Mouse (Mus musculus): ENCODE data around the gene a. TPM values are rescaled to one million over a fixed set of nuclear protein-coding genes. Genes with fewer than 3 reads are reported as not detected.
A peak's percentile ranks its signal among the peaks of the same experiment; 100 is the strongest.

a gene
- polyA plus RNA-seq (2014; fragmentation: Nextera tagmentation; extraction: Ambion mirVana), result 13.8 and 17.7 TPM in 2 replicates

DNA sequence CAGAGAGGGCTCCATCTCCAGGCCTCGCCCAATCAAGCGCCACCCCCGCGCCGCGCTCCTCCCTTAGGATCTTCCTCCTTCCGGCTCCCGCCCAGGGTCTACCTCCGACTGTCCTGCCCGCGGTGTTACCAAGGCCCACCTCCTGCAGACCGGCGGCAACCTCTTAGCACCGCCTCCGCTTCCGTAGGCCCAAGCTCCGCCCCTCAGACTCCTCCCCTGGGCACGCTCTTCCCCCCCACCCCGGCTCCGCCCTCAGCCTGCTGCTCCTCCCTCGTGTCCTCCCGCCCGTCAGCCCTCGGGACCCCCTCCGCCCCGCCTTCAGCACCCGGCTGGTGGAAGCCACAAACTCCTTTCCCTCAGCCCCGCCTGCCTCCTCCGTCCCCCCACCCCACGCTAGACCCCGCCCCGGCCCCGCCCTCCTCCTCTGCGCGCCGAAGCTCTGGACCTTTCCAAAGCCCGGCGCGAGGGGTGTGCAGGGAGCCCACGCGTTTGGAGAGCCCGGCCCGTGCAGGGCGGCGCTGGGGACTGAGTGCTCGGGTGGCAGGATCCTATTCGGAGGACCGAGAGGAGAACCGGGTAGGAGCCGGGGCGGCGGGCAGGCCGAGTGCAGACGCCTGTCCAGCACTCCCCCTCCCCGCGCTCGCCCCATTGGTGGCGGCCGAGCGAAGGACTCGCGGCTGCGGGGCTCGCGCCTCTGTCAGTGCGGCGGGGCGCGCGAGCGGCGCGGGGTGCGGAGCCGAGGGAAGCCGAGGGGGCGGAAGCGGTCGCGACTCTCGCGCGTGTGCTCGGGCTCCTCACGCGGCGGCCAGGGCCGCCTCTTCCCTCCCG is at the start of gene a, which contains the start of gene Raly:
Gene a (plus strand): TSS at position 747 of the 828 bp plus-strand sequence.
Gene Raly (plus strand): TSS at position 441 of the 828 bp plus-strand sequence.
- peak; percentile 99 for DNase-seq (ENCODE audit: low spot score)
- Histone ChIP-seq H3K36me3 (ENCODE audit: control insufficient read depth, insufficient read depth, low read length) (no peaks in the 10 kb centered on the region), H3K4me1 (ENCODE audit: control insufficient read depth, insufficient read depth, low read length) (peaks cover 8% of the 10 kb centered on the region), H3K4me2 (ENCODE audit: low read depth, severe bottlenecking) (peak within 1 kb of the TSS; percentile 77), H3K4me3 (ENCODE audit: low read depth, low read length) (peak within 1 kb of the TSS; percentile 99), H3K9me3 (ENCODE audit: control insufficient read depth, low read length) (no peaks in the 10 kb centered on the region), H3K27me3 (ENCODE audit: control insufficient read depth, insufficient read depth, low read length) (no peaks in the 10 kb centered on the region), H3K9ac (ENCODE audit: low read length) (peak within 1 kb of the TSS; percentile 99), H3K27ac (replicated peaks; ENCODE audit: low read depth, low read length) (peak within 1 kb of the TSS; percentile 96)
- ATAC-seq (ENCODE audit: insufficient number of reproducible peaks, low FRiP score, low TSS enrichment, low read depth), result peak; percentile 96
- WGBS, result under 1% methylated on average over 81 of the region's 89 CpGs

DNA sequence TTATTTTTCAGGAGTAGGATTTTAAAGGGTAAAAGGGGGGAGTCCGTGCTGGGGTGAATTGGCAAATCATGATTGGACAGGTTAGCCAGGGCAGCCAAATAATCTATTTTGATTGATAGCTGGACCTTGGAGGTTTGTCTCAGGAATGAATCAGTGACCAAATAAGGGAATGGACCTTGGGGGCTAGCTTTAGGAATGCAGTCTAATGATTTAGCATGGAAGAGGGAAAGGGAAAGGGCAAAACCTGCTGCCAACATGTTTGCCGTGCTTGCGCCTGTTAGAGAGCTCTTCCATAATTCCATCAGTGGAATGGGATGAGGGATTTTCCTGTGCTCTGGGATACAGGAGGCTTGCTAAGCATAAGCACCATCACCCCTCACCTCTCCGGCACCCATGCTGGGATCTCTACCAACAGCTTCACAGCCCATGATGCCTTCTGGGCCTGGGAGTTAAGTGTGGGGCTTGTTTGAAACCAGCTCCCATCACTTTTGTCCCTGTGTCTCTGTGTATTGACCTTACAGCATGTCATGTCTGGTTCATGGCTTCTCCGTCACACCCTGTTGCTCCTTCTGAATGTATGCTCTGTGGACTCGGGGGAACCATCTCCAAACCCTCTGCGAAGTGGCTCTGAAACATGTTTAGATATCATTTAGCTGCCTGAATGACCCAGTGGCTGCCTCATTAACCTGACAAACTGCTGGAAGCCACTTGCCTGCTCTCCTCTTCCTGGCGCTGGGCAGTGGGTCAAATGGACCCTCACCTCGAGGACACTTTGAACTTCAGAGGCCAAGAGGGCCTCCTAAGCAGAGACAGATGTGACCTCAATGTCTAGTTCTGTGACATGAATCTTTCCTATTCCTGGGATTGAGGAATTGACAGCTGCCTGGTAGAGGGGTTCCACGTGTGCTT is 48.0 kb upstream of the a start:
- 45% methylated on average over 10 of the region's 10 CpGs for WGBS
- H3K4me2 ChIP-seq (ENCODE audit: low read depth, severe bottlenecking), result no peak overlapping the region
- H3K27me3 ChIP-seq (ENCODE audit: control insufficient read depth, insufficient read depth, low read length), result no peaks in the 10 kb centered on the region
- ATAC-seq (ENCODE audit: insufficient number of reproducible peaks, low FRiP score, low TSS enrichment, low read depth) (no peak), DNase-seq (ENCODE audit: low spot score) (no peak)
- no peaks in the 10 kb centered on the region for H3K36me3 ChIP-seq (ENCODE audit: control insufficient read depth, insufficient read depth, low read length)
- H3K9me3 ChIP-seq (ENCODE audit: control insufficient read depth, low read length), result no peaks in the 10 kb centered on the region
- no peak overlapping the region for H3K27ac ChIP-seq (replicated peaks; ENCODE audit: low read depth, low read length)
- H3K4me3 ChIP-seq (ENCODE audit: low read depth, low read length), result no peak overlapping the region
- H3K9ac ChIP-seq (ENCODE audit: low read length), result no peak overlapping the region
- no peaks in the 10 kb centered on the region for H3K4me1 ChIP-seq (ENCODE audit: control insufficient read depth, insufficient read depth, low read length)

DNA sequence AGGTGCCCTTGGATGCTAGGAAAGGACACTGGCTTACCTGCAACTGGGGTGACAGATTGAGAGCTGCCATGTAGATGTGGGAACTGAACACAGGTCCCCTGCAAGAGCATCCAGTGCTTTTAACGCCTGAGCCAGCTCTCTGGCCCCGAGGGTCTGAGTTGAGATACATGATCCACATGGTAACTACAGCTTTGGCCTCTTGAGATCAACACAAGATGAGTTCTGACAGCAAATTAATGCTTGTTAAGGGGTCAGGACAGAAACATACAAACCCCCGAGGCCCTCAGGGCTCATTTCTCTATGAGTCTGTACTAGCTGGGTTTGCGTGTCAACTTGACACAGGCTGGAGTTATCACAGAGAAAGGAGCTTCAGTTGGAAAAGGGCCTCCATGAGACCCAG is 47.3 kb upstream of the a start:
- no peaks in the 10 kb centered on the region for H3K27me3 ChIP-seq (ENCODE audit: control insufficient read depth, insufficient read depth, low read length)
- 56% methylated on average over 4 of the region's 4 CpGs for WGBS
- no peaks in the 10 kb centered on the region for H3K9me3 ChIP-seq (ENCODE audit: control insufficient read depth, low read length)
- no peak overlapping the region for H3K9ac ChIP-seq (ENCODE audit: low read length)
- ATAC-seq (ENCODE audit: insufficient number of reproducible peaks, low FRiP score, low TSS enrichment, low read depth), result no peak
- no peak overlapping the region for H3K4me2 ChIP-seq (ENCODE audit: low read depth, severe bottlenecking)
- no peaks in the 10 kb centered on the region for H3K36me3 ChIP-seq (ENCODE audit: control insufficient read depth, insufficient read depth, low read length)
- H3K4me1 ChIP-seq (ENCODE audit: control insufficient read depth, insufficient read depth, low read length), result no peaks in the 10 kb centered on the region
- DNase-seq (ENCODE audit: low spot score), result no peak
- no peak overlapping the region for H3K4me3 ChIP-seq (ENCODE audit: low read depth, low read length)
- H3K27ac ChIP-seq (replicated peaks; ENCODE audit: low read depth, low read length), result no peak overlapping the region

DNA sequence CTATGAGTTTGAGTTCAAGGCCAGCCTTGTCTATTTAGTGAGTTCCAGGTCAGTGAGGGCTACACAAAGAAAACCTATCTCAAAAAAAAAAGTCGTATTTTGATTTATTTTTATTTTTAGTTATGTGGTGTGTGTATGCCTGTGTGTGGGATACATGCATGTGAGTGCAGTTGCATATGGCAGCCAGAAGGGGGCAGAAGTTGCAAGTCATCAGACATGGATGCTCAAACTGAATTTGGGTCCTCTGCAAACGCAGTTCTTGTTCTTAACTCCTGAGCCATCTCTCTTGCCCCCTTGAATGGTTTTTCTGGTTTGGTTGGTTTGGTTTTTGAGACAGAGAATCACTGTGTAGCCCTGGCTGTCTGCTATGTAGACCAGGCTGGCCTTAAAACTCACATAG is 42.8 kb upstream of the a start:
- H3K27ac ChIP-seq (replicated peaks; ENCODE audit: low read depth, low read length), result no peak overlapping the region
- peaks cover 4% of the 10 kb centered on the region; the same call in 1 of the 2 replicates for H3K4me1 ChIP-seq (ENCODE audit: control insufficient read depth, insufficient read depth, low read length)
- ATAC-seq (ENCODE audit: insufficient number of reproducible peaks, low FRiP score, low TSS enrichment, low read depth) (no peak), DNase-seq (ENCODE audit: low spot score) (no peak)
- H3K4me3 ChIP-seq (ENCODE audit: low read depth, low read length), result no peak overlapping the region
- 92% methylated on average over 2 of the region's 2 CpGs for WGBS
- H3K9ac ChIP-seq (ENCODE audit: low read length), result no peak overlapping the region
- no peaks in the 10 kb centered on the region for H3K36me3 ChIP-seq (ENCODE audit: control insufficient read depth, insufficient read depth, low read length)
- H3K4me2 ChIP-seq (ENCODE audit: low read depth, severe bottlenecking), result no peak overlapping the region
- H3K9me3 ChIP-seq (ENCODE audit: control insufficient read depth, low read length), result no peaks in the 10 kb centered on the region
- H3K27me3 ChIP-seq (ENCODE audit: control insufficient read depth, insufficient read depth, low read length), result no peaks in the 10 kb centered on the region

DNA sequence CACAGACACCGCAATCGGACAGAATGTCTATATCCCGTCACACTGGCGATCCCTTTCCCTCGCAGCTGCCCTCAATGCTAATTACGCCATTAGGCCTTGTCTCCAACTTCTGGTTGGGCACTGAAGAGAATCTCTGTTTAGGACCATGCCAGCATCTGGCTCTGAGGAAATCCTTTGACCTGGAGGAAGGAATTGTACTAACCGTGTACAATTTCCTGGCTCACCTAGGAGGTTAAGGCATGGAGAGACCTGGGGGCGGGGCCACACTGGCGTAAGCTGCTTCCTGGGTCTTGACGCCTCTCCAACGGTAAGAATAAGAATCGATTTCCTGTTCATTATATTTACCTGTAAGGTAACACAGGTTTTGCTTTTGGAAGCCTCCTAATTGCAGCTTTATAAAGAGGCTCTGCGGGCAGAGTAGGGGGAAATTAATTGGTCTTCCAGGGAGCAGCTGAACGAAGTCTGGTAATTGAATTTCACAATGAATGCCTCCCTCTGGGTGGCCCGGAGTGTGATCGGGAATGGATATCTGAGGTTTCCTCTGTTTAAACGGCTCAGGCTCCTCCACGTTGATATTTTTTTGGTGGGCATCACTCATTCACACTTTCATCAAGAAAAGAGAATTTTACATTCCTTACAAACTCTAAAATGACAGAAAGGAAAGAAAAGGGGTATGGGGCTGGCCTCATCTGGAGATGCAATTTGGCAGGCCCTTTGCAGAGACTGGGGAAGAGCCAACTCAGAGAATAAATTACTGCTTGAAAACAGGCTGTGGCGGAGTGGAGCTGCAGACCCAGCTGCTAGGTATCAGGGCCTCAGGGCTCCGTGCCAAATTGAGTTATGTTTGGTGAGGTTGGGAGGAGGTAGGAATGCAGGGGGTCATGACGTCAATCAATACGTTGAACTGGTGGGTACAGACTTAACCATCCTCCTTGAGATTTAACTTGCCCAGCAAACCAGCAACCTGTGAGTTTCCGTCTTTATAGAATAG is 41.9 kb upstream of the a start:
- Histone ChIP-seq H3K27ac (replicated peaks; ENCODE audit: low read depth, low read length) (no peak overlapping the region), H3K4me1 (ENCODE audit: control insufficient read depth, insufficient read depth, low read length) (peaks cover 4% of the 10 kb centered on the region; the same call in 1 of the 2 replicates), H3K27me3 (ENCODE audit: control insufficient read depth, insufficient read depth, low read length) (no peaks in the 10 kb centered on the region), H3K4me2 (ENCODE audit: low read depth, severe bottlenecking) (no peak overlapping the region), H3K36me3 (ENCODE audit: control insufficient read depth, insufficient read depth, low read length) (no peaks in the 10 kb centered on the region), H3K9ac (ENCODE audit: low read length) (no peak overlapping the region), H3K4me3 (ENCODE audit: low read depth, low read length) (no peak overlapping the region), H3K9me3 (ENCODE audit: control insufficient read depth, low read length) (no peaks in the 10 kb centered on the region)
- no peak for ATAC-seq (ENCODE audit: insufficient number of reproducible peaks, low FRiP score, low TSS enrichment, low read depth)
- WGBS, result 53% methylated on average over 23 of the region's 23 CpGs
- DNase-seq (ENCODE audit: low spot score), result peak; percentile 52

DNA sequence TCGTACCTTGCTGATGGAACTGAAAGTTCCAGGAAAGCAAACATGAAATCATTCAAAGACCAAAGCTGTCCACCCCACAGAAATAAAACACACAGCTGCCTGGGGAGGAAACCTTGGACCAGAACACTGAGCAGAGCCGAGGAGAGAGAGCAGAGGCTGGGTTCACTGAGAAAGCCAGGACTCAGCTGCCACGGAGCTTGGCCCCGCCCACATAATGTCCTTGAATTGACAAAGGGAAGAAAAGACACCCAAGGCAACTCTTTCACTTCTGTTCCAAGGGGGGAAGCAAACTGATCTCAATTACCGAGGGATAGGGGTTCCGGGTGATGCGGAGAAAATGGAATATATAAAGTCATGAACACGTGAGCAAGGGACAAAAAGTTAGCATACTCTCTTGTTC is 39.3 kb upstream of the a start:
- H3K9me3 ChIP-seq (ENCODE audit: control insufficient read depth, low read length), result no peaks in the 10 kb centered on the region
- ATAC-seq (ENCODE audit: insufficient number of reproducible peaks, low FRiP score, low TSS enrichment, low read depth) (no peak), DNase-seq (ENCODE audit: low spot score) (no peak)
- H3K36me3 ChIP-seq (ENCODE audit: control insufficient read depth, insufficient read depth, low read length), result no peaks in the 10 kb centered on the region
- WGBS, result 69% methylated on average over 8 of the region's 8 CpGs
- no peak overlapping the region for H3K27ac ChIP-seq (replicated peaks; ENCODE audit: low read depth, low read length)
- H3K4me2 ChIP-seq (ENCODE audit: low read depth, severe bottlenecking), result no peak overlapping the region
- peaks cover 4% of the 10 kb centered on the region; the same call in 1 of the 2 replicates for H3K4me1 ChIP-seq (ENCODE audit: control insufficient read depth, insufficient read depth, low read length)
- H3K27me3 ChIP-seq (ENCODE audit: control insufficient read depth, insufficient read depth, low read length), result no peaks in the 10 kb centered on the region
- H3K9ac ChIP-seq (ENCODE audit: low read length), result no peak overlapping the region
- no peak overlapping the region for H3K4me3 ChIP-seq (ENCODE audit: low read depth, low read length)

DNA sequence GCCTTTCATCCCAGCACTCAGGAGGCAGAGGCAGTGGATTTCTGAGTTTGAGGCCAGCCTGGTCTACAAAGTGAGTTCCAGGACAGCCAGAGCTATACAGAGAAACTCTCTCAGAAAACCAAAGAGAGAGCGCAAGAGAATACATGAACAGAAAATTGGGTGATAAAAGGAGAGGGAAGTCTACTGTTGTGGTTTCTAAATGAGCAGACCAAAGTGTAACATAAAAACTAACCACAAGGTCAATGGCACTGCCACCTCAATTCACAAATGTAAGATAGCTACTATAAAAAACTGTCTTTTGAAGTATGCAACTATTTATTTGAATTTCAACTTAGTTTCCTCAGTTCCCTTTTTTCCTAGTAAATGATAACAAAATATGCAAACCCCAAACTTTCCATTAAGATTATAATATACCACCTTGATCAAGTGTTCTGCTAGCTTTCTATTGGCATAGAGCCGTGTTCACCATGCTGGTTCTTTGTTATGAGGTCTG is 37.1 kb upstream of the a start:
- no peak overlapping the region for H3K4me3 ChIP-seq (ENCODE audit: low read depth, low read length)
- WGBS, result 92% methylated on average over 2 of the region's 2 CpGs
- no peak for ATAC-seq (ENCODE audit: insufficient number of reproducible peaks, low FRiP score, low TSS enrichment, low read depth)

More for the DNA sequence above, 37.1 kb upstream of the a start:
- Histone ChIP-seq H3K4me2 (ENCODE audit: low read depth, severe bottlenecking) (no peak overlapping the region), H3K36me3 (ENCODE audit: control insufficient read depth, insufficient read depth, low read length) (no peaks in the 10 kb centered on the region), H3K9ac (ENCODE audit: low read length) (no peak overlapping the region), H3K4me1 (ENCODE audit: control insufficient read depth, insufficient read depth, low read length) (peaks cover 4% of the 10 kb centered on the region; the same call in 1 of the 2 replicates), H3K9me3 (ENCODE audit: control insufficient read depth, low read length) (no peaks in the 10 kb centered on the region), H3K27ac (replicated peaks; ENCODE audit: low read depth, low read length) (no peak overlapping the region), H3K27me3 (ENCODE audit: control insufficient read depth, insufficient read depth, low read length) (no peaks in the 10 kb centered on the region)
- no peak for DNase-seq (ENCODE audit: low spot score)
